Mouse (Mus musculus) megakaryocyte-erythroid progenitor cell, adult 5-6 weeks (primary cell): Measurements from ENCODE around the gene Nkd2. TPM values are rescaled to one million over a fixed set of nuclear protein-coding genes. Genes with fewer than 3 reads are reported as not detected.

Source experiments
- total RNA-seq, 2 experiments: library from RNA; stranded (forward) in 1 of 2; stranded (reverse) in 1 of 2; fragments of 200-1000, 215-1000 nt in 1 of 2; fragments of >200 nt in 1 of 2; fragmentation: Nextera tagmentation in 1 of 2; gene quantifications; 2 replicates each; pipeline ENCODE4 v1.2.3; 2014 to 2017

The Nkd2 gene
- total RNA-seq, 2 experiments from 2014 or later = not detected

Other genes with a start within 250 kb of the Nkd2 start
- gene Clptm1l, start 243.6 kb downstream of the Nkd2 start, total RNA-seq (2014; fragmentation: Nextera tagmentation) = 130 and 134 TPM in 2 replicates
- gene Clptm1l, start 243.6 kb downstream of the Nkd2 start, total RNA-seq (2017) = 86.7 and 87.6 TPM in 2 replicates
- gene Tert, start 220.7 kb downstream of the Nkd2 start, total RNA-seq (2014; fragmentation: Nextera tagmentation) = 3.2 TPM in 1 of 2 replicates, not detected in the other
- gene Tert, start 220.7 kb downstream of the Nkd2 start, total RNA-seq (2017) = 0.53 and 6.0 TPM in 2 replicates
- not detected in 2 replicates for gene Slc6a18, start 169.6 kb downstream of the Nkd2 start, total RNA-seq (2014; fragmentation: Nextera tagmentation)
- gene Slc6a18, start 169.6 kb downstream of the Nkd2 start, total RNA-seq (2017) = not detected in 2 replicates
- 2.0 and 5.1 TPM in 2 replicates for gene Slc6a19, start 142.8 kb downstream of the Nkd2 start, total RNA-seq (2014; fragmentation: Nextera tagmentation)
- not detected in 2 replicates for gene Slc6a19, start 142.8 kb downstream of the Nkd2 start, total RNA-seq (2017)
- gene Slc12a7, start 114.5 kb downstream of the Nkd2 start, total RNA-seq (2014; fragmentation: Nextera tagmentation) = 13.3 and 15.4 TPM in 2 replicates
- gene Slc12a7, start 114.5 kb downstream of the Nkd2 start, total RNA-seq (2017) = 2.2 and 3.5 TPM in 2 replicates
- 37.5 and 52.5 TPM in 2 replicates for gene Trip13, start 90.2 kb upstream of the Nkd2 start, total RNA-seq (2014; fragmentation: Nextera tagmentation)
- gene Trip13, start 90.2 kb upstream of the Nkd2 start, total RNA-seq (2017) = 46.2 and 52.3 TPM in 2 replicates
- 27.7 and 39.5 TPM in 2 replicates for gene Brd9, start 90.2 kb upstream of the Nkd2 start, total RNA-seq (2014; fragmentation: Nextera tagmentation)
- 63.8 and 65.3 TPM in 2 replicates for gene Brd9, start 90.2 kb upstream of the Nkd2 start, total RNA-seq (2017)
- gene Zdhhc11, start 116.2 kb upstream of the Nkd2 start, total RNA-seq (2014; fragmentation: Nextera tagmentation) = not detected in 2 replicates
- gene Zdhhc11, start 116.2 kb upstream of the Nkd2 start, total RNA-seq (2017) = not detected in 2 replicates
- 0.63 and 5.7 TPM in 2 replicates for gene Tppp, start 161.8 kb upstream of the Nkd2 start, total RNA-seq (2014; fragmentation: Nextera tagmentation)
- 0.15 and 0.66 TPM in 2 replicates for gene Tppp, start 161.8 kb upstream of the Nkd2 start, total RNA-seq (2017)
- gene Cep72, start 214.7 kb upstream of the Nkd2 start, total RNA-seq (2014; fragmentation: Nextera tagmentation) = 12.3 and 12.5 TPM in 2 replicates
- 6.5 and 6.7 TPM in 2 replicates for gene Cep72, start 214.7 kb upstream of the Nkd2 start, total RNA-seq (2017)